Mouse (Mus musculus) MEL (cell line): ENCODE results near the gene Cgref1. TPM values are rescaled to one million over a fixed set of nuclear protein-coding genes. Genes with fewer than 3 reads are reported as not detected.

ENCODE experiments used
- DNase-seq: peaks from one replicate; pipeline ENCODE4 v3.0.0; 2011; ENCODE audit warnings: low read depth, low spot score
- H3K27ac ChIP-seq: 2 replicates; pipeline ENCODE4 v1.5.1; 2012; ENCODE audit warnings: low read depth, mild to moderate bottlenecking, control low read depth, low read length, moderate library complexity; ENCODE audit not compliant: control insufficient read depth
- H3K27me3 ChIP-seq, 2 experiments: fragments of 150-350 bp in 1 of 2; sonication (generic) in 1 of 2; 2 replicates each; pipeline ENCODE4 v1.6.1; 2012; ENCODE audit warnings: low read length in 2 of 2, mild to moderate bottlenecking in 2 of 2, improper control_type of control experiment in 1 of 2, moderate library complexity in 1 of 2; ENCODE audit not compliant: insufficient read depth in 2 of 2, control insufficient read depth in 1 of 2
- H3K36me3 ChIP-seq, 2 experiments: 2 replicates each; pipeline ENCODE4 v1.6.1; 2012 to 2014; ENCODE audit warnings: low read length in 2 of 2, improper control_type of control experiment in 1 of 2, inconsistent platforms in 1 of 2, mild to moderate bottlenecking in 1 of 2; ENCODE audit not compliant: insufficient read depth in 2 of 2, control insufficient read depth in 1 of 2
- H3K4me1 ChIP-seq, 2 experiments: fragments of 150-350 bp in 1 of 2; sonication (generic) in 1 of 2; 2 replicates each; pipeline ENCODE4 v1.6.1; 2012; ENCODE audit warnings: low read length in 2 of 2, improper control_type of control experiment in 1 of 2, mild to moderate bottlenecking in 1 of 2; ENCODE audit not compliant: insufficient read depth in 2 of 2, control insufficient read depth in 1 of 2
- H3K4me3 ChIP-seq, 2 experiments: fragments of 150-350 bp in 1 of 2; sonication (generic) in 1 of 2; 2 replicates each; pipeline ENCODE4 v1.5.1; 2012; ENCODE audit warnings: low read depth in 2 of 2, low read length in 2 of 2, mild to moderate bottlenecking in 2 of 2, moderate library complexity in 2 of 2, control low read depth in 1 of 2, improper control_type of control experiment in 1 of 2; ENCODE audit not compliant: control insufficient read depth in 1 of 2, insufficient read depth in 1 of 2
- H3K79me2 ChIP-seq: 2 replicates; pipeline ENCODE4 v1.6.1; 2012; ENCODE audit warnings: mild to moderate bottlenecking, low read length, moderate library complexity; ENCODE audit not compliant: control insufficient read depth, poor library complexity, insufficient read depth
- H3K9ac ChIP-seq: 2 replicates; pipeline ENCODE4 v1.6.1; 2012; ENCODE audit warnings: low read depth, mild to moderate bottlenecking, control low read depth, low read length, moderate library complexity; ENCODE audit not compliant: control insufficient read depth, poor library complexity, severe bottlenecking
- H3K9me3 ChIP-seq: fragments of 150-350 bp; sonication (generic); replicated peaks from 2 replicates; pipeline ENCODE4 v1.6.1; 2012; ENCODE audit warnings: mild to moderate bottlenecking, low read length, improper control_type of control experiment, moderate library complexity; ENCODE audit not compliant: insufficient read depth
- CHD2 ChIP-seq: IDR thresholded peaks from 2 replicates; pipeline ENCODE4 v1.6.1; 2011; ENCODE audit warnings: low read length, improper control_type of control experiment
- CTCF ChIP-seq, 3 experiments: IDR thresholded peaks in 2 of 3; conservative IDR thresholded peaks in 1 of 3; 2 replicates each; pipeline ENCODE4 v1.5.1; 2011 to 2012; ENCODE audit warnings: low read length in 3 of 3, low read depth in 2 of 3, mild to moderate bottlenecking in 2 of 3, improper control_type of control experiment in 1 of 3, inconsistent platforms in 1 of 3, mixed read lengths in 1 of 3, moderate library complexity in 1 of 3; ENCODE audit not compliant: control insufficient read depth in 1 of 3, insufficient read depth in 1 of 3, poor library complexity in 1 of 3, severe bottlenecking in 1 of 3
- GATA1 ChIP-seq: IDR thresholded peaks from 2 replicates; pipeline ENCODE4 v1.6.1; 2011; ENCODE audit warnings: low read depth, low read length, improper control_type of control experiment
- JUND ChIP-seq: IDR thresholded peaks from 2 replicates; pipeline ENCODE4 v1.6.1; 2011; ENCODE audit warnings: low read depth, mild to moderate bottlenecking, improper control_type of control experiment, low read length
- MAFK ChIP-seq: IDR thresholded peaks from 2 replicates; pipeline ENCODE4 v1.6.1; 2011; ENCODE audit warnings: low read depth, mild to moderate bottlenecking, low read length, improper control_type of control experiment, borderline replicate concordance
- MAZ ChIP-seq: IDR thresholded peaks from 2 replicates; pipeline ENCODE4 v1.6.1; 2012; ENCODE audit warnings: low read depth, mild to moderate bottlenecking, inconsistent platforms, low read length, improper control_type of control experiment
- MXI1 ChIP-seq: IDR thresholded peaks from 2 replicates; pipeline ENCODE4 v1.6.1; 2011; ENCODE audit warnings: mild to moderate bottlenecking, low read depth, low read length, improper control_type of control experiment
- MYC ChIP-seq: IDR thresholded peaks from 2 replicates; pipeline ENCODE4 v1.6.1; 2011; ENCODE audit warnings: low read depth, mild to moderate bottlenecking, low read length, improper control_type of control experiment, moderate library complexity
- POLR2AphosphoS2 ChIP-seq: IDR thresholded peaks from 2 replicates; pipeline ENCODE4 v1.6.1; 2011; ENCODE audit warnings: low read length, improper control_type of control experiment
- RAD21 ChIP-seq: IDR thresholded peaks from 2 replicates; pipeline ENCODE4 v1.6.1; 2011; ENCODE audit warnings: mild to moderate bottlenecking, low read depth, low read length, improper control_type of control experiment
- RCOR1 ChIP-seq: IDR thresholded peaks from 2 replicates; pipeline ENCODE4 v1.6.1; 2012; ENCODE audit warnings: low read depth, mild to moderate bottlenecking, inconsistent platforms, low read length, improper control_type of control experiment
- SMC3 ChIP-seq: IDR thresholded peaks from 2 replicates; pipeline ENCODE4 v1.6.1; 2011; ENCODE audit warnings: low read depth, low read length, improper control_type of control experiment
- UBTF ChIP-seq: IDR thresholded peaks from 2 replicates; pipeline ENCODE4 v1.6.1; 2012; ENCODE audit warnings: low read depth, mild to moderate bottlenecking, inconsistent platforms, low read length, improper control_type of control experiment, moderate library complexity, borderline replicate concordance; ENCODE audit not compliant: insufficient read depth
- USF1 ChIP-seq: IDR thresholded peaks from 2 replicates; pipeline ENCODE4 v1.6.1; 2014; ENCODE audit warnings: low read depth, mild to moderate bottlenecking, inconsistent platforms, low read length, improper control_type of control experiment, moderate library complexity
- ZC3H11A ChIP-seq: IDR thresholded peaks from 2 replicates; pipeline ENCODE4 v1.6.1; 2012; ENCODE audit warnings: low read depth, mild to moderate bottlenecking, inconsistent platforms, low read length, improper control_type of control experiment
- ZMIZ1 ChIP-seq: IDR thresholded peaks from 2 replicates; pipeline ENCODE4 v1.6.1; 2012; ENCODE audit warnings: low read depth, mild to moderate bottlenecking, inconsistent platforms, low read length, improper control_type of control experiment, moderate library complexity
- polyA plus RNA-seq, 2 experiments: library from polyadenylated mRNA; stranded (reverse) in 1 of 2; unstranded in 1 of 2; fragments of >175 nt in 1 of 2; fragments of >200 nt in 1 of 2; gene quantifications; 2 replicates each; pipeline versions ENCODE4 v1.2.1 to v1.2.4; 2012; ENCODE audit warnings: low replicate concordance in 2 of 2, low read depth in 1 of 2; ENCODE audit not compliant: insufficient read length in 2 of 2, insufficient read depth in 1 of 2, missing spikeins in 1 of 2
- total RNA-seq: library from RNA; depleted of rRNA; stranded (reverse); fragments of 300-350 nt; gene quantifications from 2 replicates; pipeline ENCODE4 v1.2.3, GENCODE M21; 2012

Gene Cgref1
- total and polyA plus RNA-seq, 3 experiments, result 1.4 TPM; not detected in 2

GRCm38 (mm10) chr5:30992980-30993676 is 47.7 kb upstream of the Cgref1 start:
- no peak for DNase-seq
- peaks cover 3 to 5% of the 10 kb centered on the region in 2 experiments; a peak in 2 of 4 replicates for H3K27me3 ChIP-seq

DNA sequence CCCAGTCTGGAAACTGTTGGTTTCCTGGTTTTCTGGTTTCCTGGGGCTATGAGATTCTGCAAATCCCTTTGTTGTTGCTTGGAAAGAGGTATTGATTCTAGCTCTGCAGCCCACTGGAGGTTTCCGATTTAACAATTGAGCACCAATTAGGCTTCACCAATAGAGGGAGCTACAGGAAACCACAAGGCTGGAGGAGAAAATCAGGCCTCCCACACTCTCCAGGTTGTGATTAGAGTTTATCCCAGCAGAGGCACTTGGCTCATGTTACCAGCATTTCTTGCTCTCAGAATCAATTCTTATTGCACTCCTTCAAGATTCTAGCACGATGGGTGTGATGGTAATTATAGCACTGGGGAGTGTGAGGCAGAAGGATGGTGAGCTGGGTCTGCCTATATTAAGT is 37.0 kb upstream of the Cgref1 start:
- no peaks in the 10 kb centered on the region for H3K4me1 ChIP-seq
- no peak overlapping the region for H3K27ac ChIP-seq
- TF ChIP-seq CHD2 (no peak), RAD21 (peak; percentile 25), MXI1 (no peak), JUND (no peak), SMC3 (peak; percentile 34), CTCF (IDR thresholded peaks at IDR 0.05 in 2 of 3, conservative IDR thresholded peaks at IDR 0.05 in 1 of 3; ENCODE audit: control insufficient read depth in 1 of 3, insufficient read depth in 1 of 3, low read depth in 2 of 3, low read length in 3 of 3, poor library complexity in 1 of 3, severe bottlenecking in 1 of 3) (peak; percentile 27 to 63 (median 54))
- H3K27me3 ChIP-seq, result peaks cover 0 to 3% of the 10 kb centered on the region in 2 experiments; a peak in 3 of 4 replicates
- H3K36me3 ChIP-seq, result no peaks in the 10 kb centered on the region
- no peaks in the 10 kb centered on the region for H3K79me2 ChIP-seq
- H3K9me3 ChIP-seq, result no peaks in the 10 kb centered on the region
- DNase-seq, result no peak
- no peak overlapping the region for H3K4me3 ChIP-seq
- no peak overlapping the region for H3K9ac ChIP-seq

More at GRCm38 (mm10) chr5:30992980-30993676, 47.7 kb upstream of the Cgref1 start:
- no peak overlapping the region for H3K9ac ChIP-seq
- TF ChIP-seq GATA1 (no peak), ZC3H11A (no peak), CHD2 (no peak)
- H3K9me3 ChIP-seq, result no peaks in the 10 kb centered on the region
- H3K27ac ChIP-seq, result no peak overlapping the region
- H3K79me2 ChIP-seq, result no peaks in the 10 kb centered on the region
- H3K4me1 ChIP-seq, result no peaks in the 10 kb centered on the region
- H3K36me3 ChIP-seq, result no peaks in the 10 kb centered on the region
- no peak overlapping the region for H3K4me3 ChIP-seq

- Histone ChIP-seq H3K4me1 (peaks cover 0 to 13% of the 10 kb centered on the region in 2 experiments; a peak in 2 of 4 replicates), H3K4me3 (no peak overlapping the region), H3K27me3 (peaks cover 0 to 3% of the 10 kb centered on the region in 2 experiments; a peak in 3 of 4 replicates), H3K9me3 (no peaks in the 10 kb centered on the region), H3K9ac (no peak overlapping the region), H3K27ac (no peak overlapping the region), H3K36me3 (peaks cover 0 to 8% of the 10 kb centered on the region in 2 experiments; a peak in 2 of 4 replicates), H3K79me2 (no peaks in the 10 kb centered on the region)
- TF ChIP-seq USF1 (no peak), UBTF (no peak), ZMIZ1 (no peak), MAFK (no peak), CTCF (IDR thresholded peaks at IDR 0.05 in 2 of 3, conservative IDR thresholded peaks at IDR 0.05 in 1 of 3; ENCODE audit: control insufficient read depth in 1 of 3, insufficient read depth in 1 of 3, low read depth in 2 of 3, low read length in 3 of 3, poor library complexity in 1 of 3, severe bottlenecking in 1 of 3) (no peak), MAZ (no peak), RCOR1 (no peak), MYC (no peak), POLR2AphosphoS2 (no peak)
- DNase-seq, result no peak
These were observed 29.7 kb upstream of the Cgref1 start for GRCm38 (mm10) chr5:30974870-30975656.
